Mouse (Mus musculus) retina, postnatal 7 days (tissue): ENCODE results near the gene Lcp2.
"Not testable (repeated sequence)": the region's sequence is repeated elsewhere in the genome, so short reads cannot be mapped to it uniquely, and the experiment has no call there.

Experiments used
- DNase-seq: peaks from one replicate; pipeline ENCODE4 v3.0.0-alpha.2; 2012; ENCODE audit warnings: low read depth, low spot score

The Lcp2 gene

DNA sequence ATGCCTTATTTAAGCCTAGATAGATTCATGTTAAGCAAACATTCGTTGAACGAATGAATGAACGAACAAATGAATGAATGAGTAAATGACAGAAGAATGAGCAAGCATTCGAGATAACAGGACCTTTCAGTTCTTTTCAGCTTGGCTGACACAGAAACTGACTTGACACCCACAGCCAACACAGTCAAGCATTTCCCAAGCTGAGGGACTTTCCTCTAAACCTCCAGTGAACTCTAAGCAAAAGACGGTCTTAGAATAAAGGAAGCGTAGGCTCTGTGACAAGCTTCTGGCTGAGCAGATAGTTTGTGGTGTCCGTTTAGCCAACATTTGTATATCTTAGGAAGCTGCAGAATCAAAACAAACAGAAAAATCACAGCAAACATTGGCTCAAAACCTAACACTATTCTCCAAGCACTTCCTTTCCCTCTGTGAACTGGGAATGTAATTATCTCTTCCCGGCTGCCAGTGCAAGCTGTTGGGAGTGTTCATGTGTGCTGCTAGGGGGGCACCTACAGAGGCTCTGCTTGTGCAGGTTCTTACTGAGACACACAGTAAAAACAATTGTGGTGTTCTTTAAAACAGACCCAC is 39.5 kb downstream of the Lcp2 start:
- no peak for DNase-seq

DNA sequence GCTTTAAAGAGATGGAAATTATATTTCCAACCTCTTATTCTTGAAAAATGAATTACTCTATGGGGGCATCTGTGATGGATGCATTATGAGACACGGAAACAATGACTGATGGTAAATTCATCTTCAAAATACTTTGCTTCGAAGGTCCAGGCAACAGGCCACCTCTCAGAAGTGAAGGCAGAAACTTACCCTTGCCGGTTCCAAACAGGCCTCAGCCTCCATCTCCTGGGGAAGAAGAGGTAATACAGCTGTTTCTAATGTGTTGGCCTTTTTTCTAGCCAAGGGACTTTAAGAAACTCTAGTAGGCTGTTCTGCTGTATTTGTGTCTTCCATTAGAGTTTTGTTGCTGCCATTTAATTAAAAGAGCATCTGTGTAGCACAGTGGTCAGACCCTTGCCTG is 40.3 kb downstream of the Lcp2 start:
- DNase-seq: no peak

DNA sequence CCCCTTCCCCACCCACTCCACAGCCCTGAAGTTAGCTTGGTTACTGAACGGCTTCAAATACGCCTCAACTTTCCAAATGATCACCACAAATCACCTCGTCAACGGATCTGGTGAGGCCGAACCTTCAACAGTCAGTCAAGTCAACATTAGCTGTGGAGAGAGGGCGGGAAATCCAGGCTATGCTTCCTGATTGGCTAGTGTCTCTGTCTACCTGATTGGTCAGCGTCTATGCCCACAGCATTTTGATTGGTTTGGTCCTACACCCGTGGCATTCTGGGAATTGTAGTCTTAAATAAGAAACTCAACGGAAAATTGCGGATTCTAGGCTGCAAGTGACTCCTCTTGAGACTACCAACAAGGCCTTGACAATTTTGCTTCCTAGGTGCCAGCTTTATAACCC is 51.7 kb downstream of the Lcp2 start, which contains the start of gene 4930469K13Rik:
4930469K13Rik (minus strand) TSS at position 133 of the 400 bp plus-strand sequence.
- DNase-seq: no peak

DNA sequence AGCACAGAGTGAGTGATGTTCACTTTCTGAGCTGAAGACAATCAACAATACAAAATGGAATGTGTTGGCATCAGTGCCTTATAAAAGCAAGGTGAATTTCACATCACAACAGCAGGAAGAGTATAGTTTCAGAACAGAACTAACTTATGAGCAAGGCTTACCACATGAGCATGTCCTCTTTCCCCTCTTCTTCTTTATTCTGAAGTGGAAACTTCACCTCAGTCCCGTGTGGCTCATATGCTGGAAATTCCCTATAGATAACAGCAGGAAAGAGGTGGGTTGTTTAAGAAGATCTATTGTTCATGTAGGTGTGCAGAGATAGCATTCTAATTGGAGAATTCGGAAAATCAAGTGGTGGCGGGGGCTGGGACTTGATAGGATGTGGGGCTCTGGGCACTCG is 55.1 kb downstream of the Lcp2 start:
- DNase-seq: no peak

DNA sequence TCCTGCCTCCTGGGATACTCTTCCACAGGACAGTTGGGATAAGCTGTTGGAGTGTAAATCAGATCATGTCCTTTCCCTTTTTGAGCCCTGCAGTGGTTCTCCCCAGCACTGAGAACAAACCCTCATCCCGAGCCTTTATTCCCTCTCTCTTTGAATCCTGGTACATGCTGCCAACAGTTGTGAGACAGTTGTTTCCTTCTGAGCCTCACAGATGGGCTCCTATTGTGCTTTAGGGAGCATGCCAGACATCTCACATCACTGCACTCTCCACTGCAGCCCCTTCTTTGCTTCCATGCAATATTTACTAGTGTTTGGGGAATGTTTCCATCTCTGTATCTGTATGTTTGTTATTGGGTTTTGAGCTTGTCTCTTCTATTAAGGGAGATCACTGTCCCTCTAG is 58.2 kb downstream of the Lcp2 start:
- no peak for DNase-seq

DNA sequence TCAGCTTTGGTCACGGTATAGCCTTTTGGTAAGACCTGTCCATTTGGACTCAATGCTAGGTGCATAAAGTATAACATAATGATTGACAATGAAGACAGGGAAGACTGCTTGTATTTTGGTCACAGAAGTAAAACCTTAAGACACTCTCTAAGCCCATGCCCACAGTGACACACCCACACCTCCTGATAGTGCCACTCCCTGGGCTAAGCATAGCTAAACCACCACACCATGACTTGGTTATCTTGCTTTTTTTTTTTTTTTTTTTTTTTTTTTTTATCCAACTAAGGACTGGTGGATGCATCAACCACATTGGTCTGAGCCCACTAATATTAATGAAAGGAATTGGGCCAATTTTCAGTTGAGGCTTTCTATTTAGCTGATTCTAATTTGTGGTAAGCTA is 62.5 kb downstream of the Lcp2 start:
- no peak for DNase-seq

DNA sequence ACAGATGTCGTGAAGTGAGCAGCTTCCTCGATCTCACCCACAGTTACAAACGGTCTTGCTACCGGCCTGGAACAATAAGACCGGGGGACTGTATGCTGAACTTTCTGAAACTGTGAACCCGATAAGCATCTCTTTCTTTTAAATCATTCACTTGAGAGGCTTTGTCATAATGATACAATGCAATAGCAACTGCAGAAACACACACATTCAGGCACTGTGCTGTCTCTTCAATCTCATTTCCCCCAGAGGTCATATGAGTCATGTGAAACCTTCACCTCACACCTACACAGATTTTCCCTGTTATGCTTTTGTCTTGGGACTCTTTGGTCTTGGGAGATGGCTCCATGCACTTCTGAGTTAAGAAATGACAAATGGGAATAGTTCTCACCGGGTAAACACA is 65.2 kb downstream of the Lcp2 start:
- no peak for DNase-seq

DNA sequence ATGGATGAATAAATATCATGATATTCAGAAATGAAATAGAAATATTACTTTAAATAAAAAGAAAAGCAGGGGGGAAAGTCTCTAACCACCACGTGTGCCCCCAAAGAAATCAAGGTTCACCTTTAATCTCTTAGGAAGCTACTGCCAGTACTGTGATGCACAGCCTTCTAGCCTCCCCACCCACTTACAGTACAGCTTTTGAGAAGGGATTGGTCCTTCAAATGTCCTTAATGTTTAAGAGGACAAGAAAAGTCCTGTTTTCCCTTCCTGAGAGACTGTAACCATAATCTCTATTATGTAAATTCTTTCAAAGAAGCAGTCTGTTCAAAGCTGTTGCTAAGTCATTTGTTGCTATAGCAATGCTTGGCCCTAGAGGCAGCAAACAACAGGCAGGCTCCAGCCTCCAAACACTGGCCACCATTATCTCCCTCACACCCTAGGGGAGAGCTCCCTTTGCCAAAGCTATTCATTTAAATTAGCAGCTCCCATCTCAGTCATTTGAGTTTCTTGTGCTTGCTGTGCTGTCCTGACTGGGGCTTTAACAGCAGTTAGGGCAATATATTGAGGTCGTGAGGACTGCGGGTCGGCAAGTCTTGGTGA is 66.2 kb downstream of the Lcp2 start:
- DNase-seq: no peak

DNA sequence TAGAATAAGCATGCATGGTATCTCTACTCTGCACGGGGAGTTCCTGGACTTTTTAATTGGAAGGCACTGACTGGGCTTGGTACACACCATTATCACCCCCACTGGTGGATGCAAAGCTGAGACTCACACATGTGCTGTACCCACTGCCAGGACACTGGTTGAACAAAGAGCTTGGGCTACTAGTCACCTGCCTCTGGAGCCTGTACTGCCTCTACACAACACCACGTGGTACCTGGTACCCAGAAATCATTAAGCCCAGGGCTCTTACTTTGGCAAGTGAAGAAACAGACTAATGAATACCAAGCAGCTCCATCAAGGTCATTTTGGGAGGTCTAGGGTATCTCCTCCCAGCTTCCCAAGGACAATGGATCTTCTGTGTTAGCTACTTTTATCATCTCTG is 67.0 kb downstream of the Lcp2 start:
- no peak for DNase-seq

DNA sequence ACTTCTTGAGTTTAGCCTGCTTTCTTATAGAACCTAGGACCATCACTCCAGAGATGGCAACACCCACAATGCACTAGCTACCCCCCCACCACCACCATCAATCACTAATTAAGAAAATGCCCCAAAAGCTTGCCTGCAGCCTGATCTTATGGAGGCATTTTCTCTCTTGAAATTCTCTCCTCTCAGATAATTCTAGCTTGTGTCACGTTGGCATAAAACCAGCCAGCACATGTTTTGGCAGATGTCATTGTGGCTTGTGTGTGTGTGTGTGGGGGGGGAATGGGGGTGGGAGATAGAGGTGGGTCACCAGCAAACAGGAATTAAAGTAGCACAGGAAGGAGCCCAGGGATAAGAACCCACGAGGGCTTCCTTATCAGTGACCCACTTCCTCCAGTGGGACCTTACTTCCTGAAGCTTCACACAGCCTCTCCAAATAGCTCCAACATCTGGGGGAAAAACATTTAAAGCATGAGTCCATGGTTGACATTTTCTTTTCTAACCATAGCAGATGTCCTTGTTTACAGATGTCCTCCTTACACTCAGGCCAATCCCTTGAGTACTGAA is 69.9 kb downstream of the Lcp2 start:
- no peak for DNase-seq

DNA sequence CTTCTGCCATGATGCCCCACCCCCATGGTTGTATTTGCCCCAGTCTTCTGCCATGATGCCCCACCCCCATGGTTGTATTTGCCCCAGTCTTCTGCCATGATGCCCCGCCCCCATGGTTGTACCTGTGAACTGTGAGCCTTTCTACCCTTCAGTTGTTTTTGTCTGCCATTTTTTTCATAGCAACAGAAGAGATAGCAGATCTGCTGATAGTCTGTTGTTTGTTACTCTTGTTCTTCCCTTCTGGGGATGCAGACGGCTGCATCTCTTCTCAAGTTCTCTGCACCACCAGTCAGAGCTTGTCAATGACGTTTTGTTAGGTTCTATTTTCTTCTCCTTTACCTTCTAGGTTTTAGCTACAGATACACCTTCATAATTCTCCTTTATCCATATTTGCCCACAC is 70.9 kb downstream of the Lcp2 start:
- DNase-seq: no peak

DNA sequence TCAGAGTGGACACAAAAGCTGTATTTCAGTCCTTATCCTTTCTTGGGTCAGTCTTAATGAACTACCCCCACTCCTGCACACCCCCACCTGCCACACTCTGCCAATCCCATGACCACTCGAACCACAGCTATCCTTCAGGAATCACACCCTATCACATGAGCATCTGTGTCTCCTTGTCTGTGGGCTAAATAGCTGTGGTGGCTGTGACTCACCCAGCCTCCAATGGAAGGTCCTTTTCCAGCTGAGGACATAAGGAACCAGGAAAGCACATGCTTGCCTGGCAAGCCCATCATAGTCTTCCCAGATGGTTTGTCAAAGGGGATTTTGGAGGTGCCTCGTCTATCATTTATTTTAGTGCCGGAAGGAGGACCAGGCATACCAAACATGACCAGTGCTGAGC is 71.6 kb downstream of the Lcp2 start:
- DNase-seq: no peak

DNA sequence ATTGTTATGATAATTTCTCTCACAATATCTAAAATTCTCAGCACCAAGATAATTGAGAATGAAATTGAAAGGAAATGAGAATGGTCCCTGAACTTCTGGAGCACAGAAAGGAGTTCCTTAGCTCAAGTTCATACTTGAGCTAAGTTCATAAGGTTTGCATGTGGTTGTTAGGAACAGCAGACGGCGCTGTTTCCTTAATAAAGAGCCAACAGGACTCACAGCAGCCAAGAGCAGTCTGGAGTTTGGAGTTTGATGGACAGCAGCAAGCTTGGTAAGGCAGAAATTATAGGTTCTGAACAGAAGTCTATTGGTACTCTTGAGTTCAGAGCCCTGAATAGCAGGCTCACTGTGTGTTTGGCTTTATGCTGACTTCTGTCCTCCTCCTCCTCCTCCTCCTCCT is 76.4 kb downstream of the Lcp2 start:
- peak; percentile 27 for DNase-seq

DNA sequence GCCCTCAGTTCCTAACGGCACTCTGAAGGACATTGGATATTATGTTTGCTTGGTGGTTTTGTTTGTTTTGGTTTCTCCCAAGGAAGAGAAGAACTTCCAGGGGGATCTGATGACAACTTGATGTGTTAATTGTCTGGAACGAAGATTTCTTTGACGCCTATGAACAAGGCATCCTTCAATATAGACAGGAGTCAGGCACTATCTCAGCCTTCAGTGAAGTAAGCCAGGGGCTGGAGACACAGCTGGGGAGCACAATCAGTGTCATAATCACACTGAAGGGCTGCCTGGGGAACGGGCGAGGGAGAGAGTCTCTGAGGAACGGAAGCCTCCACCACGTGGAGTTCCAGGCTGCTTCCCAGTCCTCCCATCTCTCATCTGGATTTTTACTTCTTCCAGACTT is 78.1 kb downstream of the Lcp2 start:
- no peak for DNase-seq

DNA sequence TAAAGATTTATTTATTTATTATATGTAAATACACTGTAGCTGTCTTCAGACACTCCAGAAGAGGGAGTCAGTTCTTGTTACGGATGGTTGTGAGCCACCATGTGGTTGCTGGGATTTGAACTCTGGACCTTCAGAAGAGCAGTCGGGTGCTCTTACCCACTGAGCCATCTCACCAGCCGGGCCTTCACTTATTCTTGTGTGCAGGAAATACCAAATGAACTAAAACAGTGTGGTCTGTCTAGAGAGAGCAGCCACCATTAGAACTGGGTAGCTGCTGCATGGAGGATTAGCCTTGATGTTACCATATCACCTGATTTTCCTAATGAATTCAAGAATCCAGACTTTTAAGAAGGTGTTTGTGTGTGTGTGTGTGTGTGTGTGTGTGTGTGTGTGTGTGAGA is 79.0 kb downstream of the Lcp2 start:
- DNase-seq: not testable (repeated sequence)

DNA sequence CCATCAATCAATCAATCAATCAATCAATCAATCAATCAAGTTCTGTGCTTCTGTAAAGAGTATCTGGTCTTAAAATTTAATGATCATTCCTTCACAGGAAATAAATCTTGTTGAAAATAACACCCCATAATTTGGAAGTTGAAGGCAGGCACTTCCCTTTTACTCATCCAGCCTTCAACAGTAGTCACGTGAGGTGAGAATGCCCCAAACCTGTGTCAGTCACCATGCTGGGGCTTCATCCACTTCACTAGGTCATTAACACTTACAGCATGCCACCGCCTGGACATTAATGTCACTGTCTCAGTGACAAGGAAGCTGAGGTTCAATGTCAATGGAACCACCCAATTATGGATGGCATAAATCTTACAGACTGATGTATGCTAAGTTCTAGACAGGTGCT is 81.7 kb downstream of the Lcp2 start:
- no peak for DNase-seq

DNA sequence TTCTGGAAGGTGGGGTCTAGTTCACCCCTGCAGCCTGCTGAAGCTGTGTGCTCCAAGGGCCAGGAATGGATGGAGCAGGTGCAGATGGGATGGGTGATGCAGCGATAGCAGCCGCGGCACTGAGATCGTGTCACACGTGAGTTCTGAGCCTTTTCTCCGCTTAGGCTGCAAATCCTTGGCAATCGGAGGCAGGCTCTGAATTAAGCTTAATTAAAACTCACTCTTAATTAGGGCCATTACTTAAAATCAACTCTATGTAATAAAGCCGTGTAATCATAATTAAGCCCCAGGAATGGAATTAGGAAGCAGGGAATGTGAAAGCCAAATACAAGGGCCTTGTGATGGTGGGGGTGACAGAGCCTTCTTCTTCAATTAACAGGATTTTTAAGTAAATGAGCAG is 92.6 kb downstream of the Lcp2 start:
- no peak for DNase-seq
